Mouse (Mus musculus) retina, postnatal 7 days (tissue): Measurements from ENCODE around the gene Bloc1s1.

ENCODE experiments used
- DNase-seq: peaks from one replicate; pipeline ENCODE4 v3.0.0-alpha.2; 2012; ENCODE audit warnings: low read depth, low spot score

The Bloc1s1 gene

DNA sequence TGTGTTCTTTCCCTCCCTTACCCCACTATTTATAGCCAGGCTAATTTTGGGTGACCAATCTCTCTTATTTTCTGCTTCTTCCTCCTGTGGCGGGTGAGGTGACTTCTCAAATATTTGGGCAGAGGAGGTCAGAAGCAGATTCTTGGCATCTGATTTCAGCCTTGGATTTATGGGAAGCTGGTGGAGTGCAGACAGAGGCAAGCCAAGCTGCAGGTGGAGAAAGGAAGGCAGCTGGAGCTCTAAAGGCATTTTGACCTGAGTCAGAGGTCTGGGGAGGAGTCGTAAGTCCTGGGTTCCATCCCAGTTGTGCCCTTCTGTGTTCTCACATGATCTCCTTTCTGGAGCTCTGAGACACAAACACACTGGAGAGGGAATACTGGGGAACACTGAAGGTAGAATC lies 7.6 kb upstream of the Bloc1s1 start:
- no peak for DNase-seq

DNA sequence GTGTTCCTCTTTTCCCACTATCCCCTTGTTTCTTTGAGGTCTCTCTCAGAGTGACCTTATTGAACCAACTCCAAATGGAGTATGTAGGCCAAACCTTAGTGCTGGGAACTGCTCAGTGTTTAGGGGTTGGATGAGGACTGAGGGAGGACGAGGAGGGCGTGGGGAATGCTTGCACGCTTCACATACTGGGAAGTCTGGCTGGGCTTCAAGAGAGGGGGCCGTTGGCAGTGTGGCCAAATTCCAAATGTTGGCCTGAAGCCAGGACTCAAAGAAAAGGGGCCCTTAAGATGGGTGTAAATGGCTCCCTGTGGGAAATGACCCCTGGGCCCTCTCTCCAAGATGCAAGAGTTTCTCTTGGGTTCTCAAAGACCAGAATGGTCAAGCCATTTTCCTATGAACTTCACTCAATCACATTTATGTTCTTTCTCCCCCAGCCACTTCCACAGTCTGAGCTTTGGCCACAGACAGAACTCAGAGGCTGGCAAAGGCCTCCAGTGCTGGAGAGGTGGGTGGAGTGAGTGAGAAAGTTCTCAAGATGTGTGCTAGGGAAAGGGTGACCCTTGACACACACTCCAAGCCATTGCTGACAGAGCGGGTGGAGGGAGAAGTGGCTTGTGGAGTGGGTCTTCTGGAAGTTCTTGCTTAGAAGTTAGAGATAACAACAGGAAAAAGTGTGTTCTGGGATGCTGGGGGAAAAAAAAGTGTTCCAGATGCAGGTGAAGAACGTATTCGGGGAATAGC lies 6.0 kb upstream of the Bloc1s1 start:
- DNase-seq, result no peak

DNA sequence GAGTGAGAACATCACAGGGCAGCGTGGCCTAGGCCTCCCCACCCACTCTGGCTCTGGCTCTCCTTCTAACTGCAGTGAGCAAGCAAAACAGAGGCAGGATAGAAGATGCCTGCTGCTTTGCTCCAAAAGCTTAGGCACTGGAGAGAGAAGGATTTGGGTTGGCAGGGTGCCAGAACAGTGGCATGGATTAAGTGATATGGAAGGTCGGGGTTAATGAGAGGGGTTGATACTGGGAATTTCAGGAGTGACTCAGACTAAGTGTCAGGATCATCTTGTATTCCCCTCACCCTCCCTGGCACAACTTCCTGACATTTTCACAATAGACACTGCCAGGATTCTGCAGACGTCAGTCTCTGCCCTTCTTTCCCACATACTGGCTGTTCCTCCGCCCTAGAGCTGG lies 4.5 kb upstream of the Bloc1s1 start:
- no peak for DNase-seq

GRCm38 (mm10) chr10:128923013-128923691 lies 683 bp downstream of the Bloc1s1 start:
- peak; percentile 78 for DNase-seq

- no peak for DNase-seq
These were observed 1.1 kb downstream of the Bloc1s1 start, which contains the start of gene Rdh5 for GRCm38 (mm10) chr10:128922822-128923012. TSS of gene Rdh5 (minus strand) at chr10:128922888.

DNA sequence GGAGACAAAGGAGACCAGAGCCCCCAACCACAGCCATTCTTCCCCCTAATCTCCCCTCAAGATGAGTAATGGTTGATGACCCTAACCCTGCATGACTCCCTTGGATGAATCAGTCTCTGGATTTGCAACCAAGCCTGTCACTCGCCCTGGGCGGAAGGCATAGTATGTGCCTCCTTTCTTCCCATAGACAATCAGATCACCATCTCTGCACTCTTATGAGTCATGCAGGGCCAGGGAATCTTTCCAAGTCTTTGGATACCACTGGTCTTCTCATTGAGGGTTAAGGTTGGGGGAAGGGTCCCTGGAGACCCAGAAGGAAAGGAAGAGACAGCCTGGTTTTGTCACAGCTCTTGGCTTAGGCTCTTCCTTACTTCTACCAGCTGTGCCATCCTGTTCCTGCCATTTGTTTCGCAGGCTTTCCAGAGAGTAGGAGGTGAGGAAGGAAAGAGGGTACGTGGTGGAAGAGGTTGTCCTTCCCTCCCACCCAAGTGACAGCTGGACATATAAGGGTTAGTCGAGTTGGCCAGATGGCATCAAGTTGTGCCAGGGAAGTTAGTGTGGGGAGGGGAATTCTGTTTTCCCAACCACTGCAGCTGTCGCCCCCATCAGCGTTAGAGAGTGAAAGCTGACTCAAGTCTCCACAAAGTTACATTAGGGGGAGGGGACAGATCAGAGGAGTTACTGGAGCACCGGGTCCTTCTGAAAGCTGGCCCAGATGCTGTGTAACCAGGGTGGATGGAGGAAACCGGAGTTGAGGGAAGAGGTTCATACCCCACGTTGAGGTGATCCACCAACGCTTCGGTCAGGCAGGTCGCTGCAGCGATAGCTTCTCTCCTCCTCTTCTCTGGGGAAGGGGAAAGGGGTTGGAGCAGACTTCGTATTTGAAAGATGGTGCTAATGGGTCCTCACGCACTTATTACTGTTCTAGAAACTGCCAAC lies 1.7 kb downstream of the Bloc1s1 start:
- DNase-seq, result no peak

DNA sequence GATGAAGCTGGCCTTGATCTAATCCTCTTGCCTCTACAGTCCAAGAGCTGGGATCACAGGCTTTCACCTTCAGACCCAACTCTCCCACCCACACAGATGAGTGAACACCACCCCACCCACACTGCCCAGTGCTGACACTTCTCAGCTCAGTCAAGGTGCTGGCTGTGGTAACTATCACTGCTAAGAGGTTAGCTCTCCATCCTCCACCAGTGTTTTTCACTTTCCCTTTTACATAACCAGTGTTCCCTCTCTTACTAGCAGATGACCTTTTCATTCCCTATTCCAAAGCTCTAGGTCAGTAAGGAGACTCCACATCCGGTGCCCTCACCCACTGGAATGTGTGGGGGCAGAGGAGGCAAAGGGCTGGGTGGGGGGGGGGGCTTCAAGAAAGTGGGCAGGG lies 2.6 kb downstream of the Bloc1s1 start:
- no peak for DNase-seq

DNA sequence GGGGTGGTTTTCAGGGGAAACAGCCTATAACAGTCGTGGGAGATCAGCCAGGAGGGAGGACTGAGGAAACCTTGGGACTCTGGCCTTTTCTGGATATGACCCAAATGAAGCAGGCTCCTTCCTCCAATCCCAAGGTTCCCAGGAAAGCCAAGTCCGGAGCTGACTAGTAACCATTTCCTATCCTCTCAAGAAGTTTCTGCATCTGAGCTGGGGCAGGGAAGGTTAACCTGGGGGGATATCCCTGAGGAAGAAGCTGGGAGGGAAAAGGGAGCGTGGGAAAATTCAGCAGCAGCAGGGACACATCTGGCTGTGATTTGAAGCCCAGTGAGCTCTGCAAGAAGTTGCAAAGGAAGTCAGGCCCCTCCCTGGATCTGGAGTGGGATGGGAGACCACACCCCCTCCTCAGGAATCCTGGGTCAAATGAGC lies 3.1 kb downstream of the Bloc1s1 start:
- no peak for DNase-seq

- DNase-seq, result no peak
These were observed 3.9 kb downstream of the Bloc1s1 start for GRCm38 (mm10) chr10:128919966-128920365.

DNA sequence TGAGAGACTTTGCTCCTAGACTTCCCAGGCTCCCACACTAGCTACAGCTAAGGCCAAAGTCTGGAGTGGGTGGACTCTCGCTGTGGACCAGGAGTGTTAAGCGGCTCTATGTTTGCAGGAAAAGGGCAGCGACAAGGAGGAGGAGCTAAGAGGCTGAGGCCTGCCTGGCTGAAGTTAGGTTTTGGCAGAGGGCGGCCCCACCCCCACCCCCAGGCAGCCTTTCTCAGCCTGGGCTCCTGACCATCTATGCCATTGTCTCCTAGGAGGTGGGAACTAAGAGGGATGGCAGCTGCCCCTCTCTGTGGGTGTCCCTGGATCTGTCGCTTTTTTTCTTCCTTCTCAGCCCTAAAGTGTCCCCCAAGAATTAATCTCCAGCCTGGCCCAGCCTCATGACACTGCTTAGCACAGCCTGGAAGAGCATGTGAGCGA lies 4.6 kb downstream of the Bloc1s1 start:
- no peak for DNase-seq

GRCm38 (mm10) chr10:128918246-128918645 lies 5.6 kb downstream of the Bloc1s1 start:
- no peak for DNase-seq

GRCm38 (mm10) chr10:128917400-128917799 lies 6.4 kb downstream of the Bloc1s1 start:
- DNase-seq, result no peak

GRCm38 (mm10) chr10:128916665-128917064 lies 7.2 kb downstream of the Bloc1s1 start:
- no peak for DNase-seq

GRCm38 (mm10) chr10:128915550-128915949 lies 8.3 kb downstream of the Bloc1s1 start:
- DNase-seq, result no peak

DNA sequence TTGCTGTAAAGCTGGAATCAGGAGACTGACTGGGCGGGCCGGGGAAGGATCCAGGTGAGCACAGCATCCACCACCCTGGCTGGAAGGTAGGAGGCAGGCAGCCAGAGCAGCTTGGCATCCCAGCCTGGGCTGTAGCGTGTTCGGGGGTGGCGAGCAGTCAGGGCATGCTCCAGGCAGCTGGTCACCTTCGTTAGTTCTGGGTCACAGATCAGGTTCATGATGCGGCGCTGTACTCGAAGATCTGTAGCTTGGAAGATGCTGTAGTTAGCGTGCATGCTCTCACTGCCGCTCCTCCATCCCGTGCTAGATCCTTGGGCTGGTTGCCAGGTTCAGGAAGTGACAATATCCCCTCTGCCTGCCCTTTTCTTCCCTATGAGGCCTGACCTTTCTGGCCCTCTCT lies 10.1 kb downstream of the Bloc1s1 start:
- no peak for DNase-seq

DNA sequence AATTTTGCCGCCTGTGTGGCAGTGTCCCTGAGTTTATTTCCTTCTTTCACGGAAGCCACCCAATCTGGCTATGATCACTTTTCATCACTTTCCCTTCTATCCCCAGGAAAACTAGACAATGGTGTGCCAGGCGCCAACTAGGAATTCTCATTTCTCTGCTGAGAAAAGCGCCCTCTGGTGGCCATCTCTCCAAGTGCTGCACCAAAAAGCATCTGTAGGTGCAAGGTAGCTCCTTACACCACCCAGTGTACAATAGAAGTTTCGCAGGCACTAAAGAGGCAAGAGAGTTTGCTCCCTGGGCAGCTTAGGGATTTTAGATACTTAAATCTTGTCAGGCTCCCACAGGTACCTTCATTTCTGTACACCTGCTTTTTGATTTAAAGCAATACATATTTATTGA lies 10.6 kb downstream of the Bloc1s1 start:
- DNase-seq, result peak; percentile 85

DNA sequence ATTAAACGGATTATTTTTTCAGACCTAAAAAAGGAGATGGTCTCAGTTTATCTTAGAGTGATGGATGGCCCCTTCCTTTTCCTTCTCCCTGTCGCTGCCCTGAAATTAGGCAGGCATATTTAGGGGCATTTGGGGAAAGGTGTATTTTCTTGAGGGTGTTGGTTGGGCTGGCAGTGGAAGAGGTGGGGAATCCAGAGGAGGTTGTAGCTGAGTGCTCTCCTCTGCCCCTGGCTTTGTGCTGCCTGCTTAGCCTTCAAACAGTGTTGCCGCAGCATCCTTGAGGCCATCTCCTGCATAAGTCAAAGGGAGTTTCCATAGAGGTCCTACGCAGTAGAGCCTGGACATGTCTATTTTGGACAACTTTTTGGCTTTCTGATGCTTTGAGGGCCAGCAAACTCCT lies 11.0 kb downstream of the Bloc1s1 start:
- no peak for DNase-seq

DNA sequence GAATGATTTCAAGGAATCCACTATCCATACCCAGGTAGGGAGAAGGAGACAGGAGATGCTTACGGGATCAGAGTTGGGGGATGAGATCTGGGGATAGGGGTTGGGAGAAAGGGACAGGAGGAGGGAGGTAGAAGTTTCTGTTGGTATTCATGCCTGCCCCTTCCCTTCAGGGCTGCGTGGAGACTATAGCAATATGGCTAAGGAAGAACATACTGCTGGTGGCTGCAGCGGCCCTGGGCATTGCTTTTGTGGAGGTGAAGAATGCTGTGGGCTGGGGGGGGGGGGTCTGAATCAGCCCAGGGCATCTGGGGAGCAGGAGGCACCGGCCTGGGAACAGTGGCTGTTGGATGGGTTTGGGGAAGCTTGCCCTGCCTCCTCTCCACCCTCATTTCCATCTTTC lies 11.6 kb downstream of the Bloc1s1 start:
- no peak for DNase-seq

DNA sequence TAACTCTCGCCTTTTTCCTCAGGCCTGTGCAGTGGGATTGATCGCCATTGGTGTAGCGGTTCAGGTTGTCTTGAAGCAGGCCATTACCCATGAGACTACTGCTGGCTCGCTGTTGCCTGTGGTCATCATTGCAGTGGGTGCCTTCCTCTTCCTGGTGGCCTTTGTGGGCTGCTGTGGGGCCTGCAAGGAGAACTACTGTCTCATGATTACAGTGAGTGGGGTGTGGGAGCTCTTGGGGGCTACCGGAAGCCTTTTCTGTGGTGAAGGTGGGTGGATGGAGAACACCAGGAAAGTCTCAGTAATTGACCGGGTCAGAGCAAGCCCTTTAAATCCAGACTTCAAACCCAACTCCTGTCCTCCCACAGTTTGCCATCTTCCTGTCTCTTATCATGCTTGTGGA lies 12.4 kb downstream of the Bloc1s1 start:
- no peak for DNase-seq

GRCm38 (mm10) chr10:128910066-128910841 lies 13.6 kb downstream of the Bloc1s1 start:
- no peak for DNase-seq

DNA sequence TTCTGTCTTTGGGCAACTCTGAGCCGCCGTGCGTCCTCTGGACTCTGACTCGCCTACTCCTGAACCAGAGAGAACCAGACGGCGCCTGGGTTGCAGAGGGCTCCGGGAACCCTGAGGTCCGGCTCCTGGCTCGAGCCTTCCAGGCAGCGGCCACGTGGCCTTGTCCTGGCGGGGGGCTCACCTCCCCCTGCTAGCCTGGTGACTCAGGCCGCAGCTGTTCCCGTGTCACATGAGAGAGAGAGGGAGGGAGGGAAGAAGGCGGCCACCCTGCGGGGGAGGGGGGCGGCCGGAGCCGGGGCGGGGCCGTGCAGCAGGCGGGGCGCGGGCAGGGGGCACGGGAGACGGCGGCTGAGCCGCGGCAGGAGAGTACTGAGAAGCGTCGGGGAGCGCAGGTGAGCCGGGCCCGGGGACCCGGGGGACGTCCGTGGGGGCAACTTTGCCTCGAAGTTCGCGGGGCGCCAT lies 14.2 kb downstream of the Bloc1s1 start:
- DNase-seq, result peak; percentile 77
